Mouse (Mus musculus): Measurements from ENCODE around the gene Eif4b.

GRCm38 (mm10) chr15:102113674-102114073 is 40.1 kb downstream of the Eif4b start:
- TF ChIP-seq EP300 (IDR thresholded peaks at IDR 0.05; ENCODE audit: low read depth) (no peak), CTCF (IDR thresholded peaks at IDR 0.05; ENCODE audit: low read depth) (no peak)

Measured in liver, postnatal 0 days (tissue).